Mouse (Mus musculus) liver, embryonic 11.5 days (tissue): Measurements from ENCODE around the gene Cd247. TPM values are rescaled to one million over a fixed set of nuclear protein-coding genes. Genes with fewer than 3 reads are reported as not detected.

ENCODE experiments used
- ATAC-seq: fragments of 200-750 bp; cut with Nextera tagmentation; replicated peaks from 2 replicates; pipeline ENCODE4 v1.8.0; 2017; ENCODE audit warnings: moderate number of reproducible peaks, mild to moderate bottlenecking, moderate TSS enrichment, moderate library complexity; ENCODE audit not compliant: low FRiP score
- DNase-seq: peaks from one replicate; pipeline ENCODE4 v3.0.0-alpha.2; 2017; ENCODE audit warnings: low spot score
- H3K27ac ChIP-seq: fragments of 300-500 bp; sonication (generic); 2 replicates; pipeline ENCODE4 v1.5.1; 2014; ENCODE audit warnings: mild to moderate bottlenecking, low read depth, low read length, control low read depth
- H3K27me3 ChIP-seq: fragments of 300-500 bp; sonication (generic); replicated peaks from 2 replicates; pipeline ENCODE4 v1.6.1; 2014; ENCODE audit warnings: low read length, mixed read lengths; ENCODE audit not compliant: control insufficient read depth, insufficient read depth
- H3K36me3 ChIP-seq: fragments of 300-500 bp; sonication (generic); 2 replicates; pipeline ENCODE4 v1.6.1; 2014; ENCODE audit warnings: mild to moderate bottlenecking, low read length, moderate library complexity, mixed read lengths; ENCODE audit not compliant: control insufficient read depth, insufficient read depth
- H3K4me1 ChIP-seq: fragments of 300-500 bp; sonication (generic); replicated peaks from 2 replicates; pipeline ENCODE4 v1.6.1; 2014; ENCODE audit warnings: low read length, mixed read lengths; ENCODE audit not compliant: control insufficient read depth, insufficient read depth
- H3K4me2 ChIP-seq: fragments of 300-500 bp; sonication (generic); 2 replicates; pipeline ENCODE4 v1.6.1; 2014; ENCODE audit warnings: mild to moderate bottlenecking, control low read depth, moderate library complexity
- H3K4me3 ChIP-seq: fragments of 300-500 bp; sonication (generic); 2 replicates; pipeline ENCODE4 v1.5.1; 2014; ENCODE audit warnings: low read depth, low read length, control low read depth
- H3K9ac ChIP-seq: fragments of 300-500 bp; sonication (generic); 2 replicates; pipeline ENCODE4 v1.6.1; 2014; ENCODE audit warnings: low read depth, low read length, control low read depth
- H3K9me3 ChIP-seq: fragments of 300-500 bp; sonication (generic); 2 replicates; pipeline ENCODE4 v1.6.1; 2016; ENCODE audit warnings: low read length, inconsistent platforms, mixed read lengths; ENCODE audit not compliant: control insufficient read depth
- WGBS: fragments of 180-500 bp; shearing (Covaris S2); extraction: QIAGEN DNeasy Blood & Tissue Kit; methylation state at CpG from one replicate; pipeline ENCODE4 v1.1.7; 2014; 5-methylcytosine and 5-hydroxymethylcytosine counted together
- polyA plus RNA-seq: library from polyadenylated mRNA; unstranded; fragments of >200 nt; fragmentation: Nextera tagmentation; extraction: Ambion mirVana; gene quantifications from 2 replicates; pipeline ENCODE4 v1.2.1, GENCODE M21; 2014

Gene Cd247
- polyA plus RNA-seq, 1 experiment from 2014 or later = 0.77 TPM

DNA sequence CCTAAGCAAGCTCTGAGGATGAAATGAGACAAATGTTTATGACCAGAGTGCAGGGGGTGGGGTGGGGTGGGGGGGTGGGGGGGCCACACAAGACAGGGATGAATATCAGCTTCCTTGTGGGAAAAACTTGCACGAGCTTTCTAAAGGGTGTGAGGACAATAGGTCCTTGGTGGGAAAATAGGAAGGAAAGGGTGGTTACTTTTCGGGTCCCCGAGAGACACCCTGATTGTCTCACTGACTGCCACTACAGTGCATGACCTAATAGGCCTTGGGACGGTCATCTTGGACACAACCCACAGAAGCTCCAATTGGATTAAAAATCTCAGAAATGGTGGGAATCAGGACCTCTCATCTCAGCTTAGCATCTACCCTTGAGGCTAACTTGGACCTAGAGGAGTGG lies 30.7 kb downstream of the Cd247 start:
- ATAC-seq = no peak
- H3K4me2 ChIP-seq = no peak overlapping the region
- 68% methylated on average over 4 of the region's 4 CpGs for WGBS
- H3K9ac ChIP-seq = no peak overlapping the region
- H3K4me3 ChIP-seq = no peak overlapping the region
- peaks cover 21% of the 10 kb centered on the region for H3K4me1 ChIP-seq
- no peak for DNase-seq
- H3K9me3 ChIP-seq = no peaks in the 10 kb centered on the region
- H3K27me3 ChIP-seq = no peaks in the 10 kb centered on the region
- peak overlapping the region; percentile 34; the same call in 1 of the 2 replicates for H3K27ac ChIP-seq
- no peaks in the 10 kb centered on the region for H3K36me3 ChIP-seq

DNA sequence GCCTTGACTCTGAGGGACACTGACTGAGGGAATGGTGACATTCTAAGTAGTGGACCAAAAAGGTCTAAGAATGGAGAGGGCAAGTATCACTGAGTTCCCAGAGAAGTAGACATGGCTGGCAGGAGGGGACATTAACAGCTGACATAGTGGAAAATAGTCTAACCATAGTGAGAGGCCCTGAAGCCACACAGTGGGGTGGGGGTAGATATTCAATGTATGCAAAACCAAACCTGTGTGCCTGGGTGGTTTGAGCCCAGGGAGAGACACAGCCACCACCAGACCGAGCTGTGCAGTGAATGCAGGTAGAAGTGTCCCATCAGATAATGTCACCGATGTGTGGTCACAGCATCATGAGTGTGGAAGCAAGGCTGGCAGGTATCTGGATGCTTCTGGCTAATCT lies 33.5 kb downstream of the Cd247 start:
- H3K4me2 ChIP-seq = no peak overlapping the region
- H3K9ac ChIP-seq = no peak overlapping the region
- ATAC-seq (no peak), DNase-seq (no peak)
- H3K4me3 ChIP-seq = no peak overlapping the region
- H3K36me3 ChIP-seq = no peaks in the 10 kb centered on the region
- H3K27me3 ChIP-seq = no peaks in the 10 kb centered on the region
- no peaks in the 10 kb centered on the region for H3K9me3 ChIP-seq
- WGBS = 71% methylated on average over 2 of the region's 2 CpGs
- no peak overlapping the region for H3K27ac ChIP-seq
- H3K4me1 ChIP-seq = peaks cover 21% of the 10 kb centered on the region

DNA sequence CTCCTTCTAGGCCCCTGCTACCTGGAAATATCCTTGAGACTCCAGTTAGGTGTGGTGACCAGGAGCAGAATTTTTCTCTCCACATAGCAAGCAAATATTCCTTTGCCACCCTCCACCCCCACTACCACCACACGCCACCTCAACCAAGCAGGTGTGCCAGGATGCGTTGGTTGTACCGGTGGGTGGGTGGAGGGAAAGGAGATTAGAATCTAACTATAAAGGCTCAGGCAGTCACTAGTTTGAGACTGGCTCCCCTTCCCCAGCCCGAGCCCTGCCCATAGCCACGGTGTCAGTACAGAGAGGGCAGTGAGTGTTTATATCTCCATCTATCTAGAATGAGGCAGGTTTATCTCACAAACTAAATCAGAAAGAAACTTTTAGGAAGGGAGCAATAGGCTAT lies 39.7 kb downstream of the Cd247 start:
- Histone ChIP-seq H3K4me2 (no peak overlapping the region), H3K27me3 (no peaks in the 10 kb centered on the region), H3K9ac (no peak overlapping the region), H3K36me3 (no peaks in the 10 kb centered on the region), H3K9me3 (no peaks in the 10 kb centered on the region), H3K27ac (no peak overlapping the region), H3K4me1 (no peaks in the 10 kb centered on the region), H3K4me3 (no peak overlapping the region)
- no peak for ATAC-seq
- 79% methylated on average over 5 of the region's 5 CpGs for WGBS
- DNase-seq = no peak

DNA sequence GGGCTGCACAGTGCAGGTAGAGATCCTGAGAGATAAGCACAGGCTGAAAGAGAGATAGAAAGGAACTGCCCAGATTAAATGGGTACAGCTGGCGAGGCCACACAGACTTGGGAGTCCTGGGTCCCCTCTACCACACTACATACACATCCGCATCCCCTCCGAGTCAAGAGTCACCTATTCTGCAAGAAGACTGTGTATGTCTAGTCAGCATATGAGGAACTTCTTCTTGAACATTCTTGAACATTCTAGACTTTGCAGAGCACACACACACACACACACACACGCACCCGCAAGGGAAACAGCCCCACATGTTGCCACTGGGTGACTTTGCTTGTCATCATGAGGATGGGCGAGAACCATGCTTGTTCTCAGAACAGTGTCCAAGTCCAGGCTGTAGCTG lies 40.1 kb downstream of the Cd247 start:
- no peak overlapping the region for H3K4me2 ChIP-seq
- ATAC-seq (0 out of 2 replicates have a peak, but pooled peaks have one; percentile 5), DNase-seq (no peak)
- H3K4me1 ChIP-seq = no peaks in the 10 kb centered on the region
- H3K36me3 ChIP-seq = no peaks in the 10 kb centered on the region
- H3K9me3 ChIP-seq = no peaks in the 10 kb centered on the region
- H3K9ac ChIP-seq = no peak overlapping the region
- H3K27me3 ChIP-seq = no peaks in the 10 kb centered on the region
- no peak overlapping the region for H3K4me3 ChIP-seq
- no peak overlapping the region for H3K27ac ChIP-seq
- 85% methylated on average over 6 of the region's 6 CpGs for WGBS

DNA sequence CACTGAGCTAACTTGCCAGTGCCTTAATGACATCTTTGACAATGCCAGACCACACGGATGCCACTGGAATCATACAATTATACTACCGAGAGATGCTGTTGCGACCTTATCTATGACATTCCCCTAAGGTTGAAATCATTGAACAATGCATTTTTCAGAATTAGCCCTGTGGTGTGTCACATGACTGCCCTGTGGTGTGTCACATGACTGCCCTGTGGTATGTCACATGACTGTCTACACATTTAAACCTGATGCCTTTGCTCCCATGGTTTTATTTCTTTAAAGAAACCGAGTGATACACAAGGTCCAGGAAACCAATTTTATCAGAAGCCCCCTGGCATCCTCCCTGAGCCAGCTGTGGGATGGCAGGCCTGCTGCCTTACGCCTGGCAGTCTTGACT lies 41.4 kb downstream of the Cd247 start:
- WGBS = 80% methylated on average over 5 of the region's 5 CpGs
- no peaks in the 10 kb centered on the region for H3K36me3 ChIP-seq
- ATAC-seq = no peak

DNA sequence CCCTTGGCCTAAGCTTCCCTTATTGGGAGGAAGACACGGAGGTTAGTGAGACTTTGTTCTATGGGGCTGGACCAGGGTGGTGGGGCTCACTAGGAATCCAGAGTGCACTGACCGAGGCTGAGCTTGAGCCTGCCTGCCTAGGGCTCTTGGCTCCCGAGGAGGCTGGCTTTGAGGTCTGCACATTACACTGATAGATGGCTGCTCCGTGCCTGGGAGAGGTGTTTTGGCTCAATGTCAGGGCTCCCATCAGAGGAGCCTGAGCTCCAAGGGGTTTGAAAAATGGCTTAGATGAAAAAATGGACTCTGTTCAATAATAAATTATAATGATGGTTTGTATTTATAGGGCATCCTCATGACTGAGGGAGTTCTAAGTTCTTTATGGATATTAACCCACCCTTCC lies 44.8 kb downstream of the Cd247 start:
- no peak overlapping the region for H3K4me3 ChIP-seq
- 57% methylated on average over 4 of the region's 4 CpGs for WGBS
- H3K36me3 ChIP-seq = no peaks in the 10 kb centered on the region
- H3K27me3 ChIP-seq = no peaks in the 10 kb centered on the region; the same call in 1 of the 2 replicates
- H3K9ac ChIP-seq = no peak overlapping the region
- no peaks in the 10 kb centered on the region for H3K9me3 ChIP-seq
- H3K4me2 ChIP-seq = no peak overlapping the region
- DNase-seq = no peak
- ATAC-seq = no peak
- no peaks in the 10 kb centered on the region; the same call in 1 of the 2 replicates for H3K4me1 ChIP-seq
- no peak overlapping the region for H3K27ac ChIP-seq

More for the DNA sequence above, 41.4 kb downstream of the Cd247 start:
- DNase-seq = no peak
- no peaks in the 10 kb centered on the region for H3K27me3 ChIP-seq
- no peak overlapping the region for H3K27ac ChIP-seq
- no peak overlapping the region for H3K4me2 ChIP-seq
- H3K9me3 ChIP-seq = no peaks in the 10 kb centered on the region
- H3K9ac ChIP-seq = no peak overlapping the region
- H3K4me3 ChIP-seq = no peak overlapping the region
- no peaks in the 10 kb centered on the region for H3K4me1 ChIP-seq

DNA sequence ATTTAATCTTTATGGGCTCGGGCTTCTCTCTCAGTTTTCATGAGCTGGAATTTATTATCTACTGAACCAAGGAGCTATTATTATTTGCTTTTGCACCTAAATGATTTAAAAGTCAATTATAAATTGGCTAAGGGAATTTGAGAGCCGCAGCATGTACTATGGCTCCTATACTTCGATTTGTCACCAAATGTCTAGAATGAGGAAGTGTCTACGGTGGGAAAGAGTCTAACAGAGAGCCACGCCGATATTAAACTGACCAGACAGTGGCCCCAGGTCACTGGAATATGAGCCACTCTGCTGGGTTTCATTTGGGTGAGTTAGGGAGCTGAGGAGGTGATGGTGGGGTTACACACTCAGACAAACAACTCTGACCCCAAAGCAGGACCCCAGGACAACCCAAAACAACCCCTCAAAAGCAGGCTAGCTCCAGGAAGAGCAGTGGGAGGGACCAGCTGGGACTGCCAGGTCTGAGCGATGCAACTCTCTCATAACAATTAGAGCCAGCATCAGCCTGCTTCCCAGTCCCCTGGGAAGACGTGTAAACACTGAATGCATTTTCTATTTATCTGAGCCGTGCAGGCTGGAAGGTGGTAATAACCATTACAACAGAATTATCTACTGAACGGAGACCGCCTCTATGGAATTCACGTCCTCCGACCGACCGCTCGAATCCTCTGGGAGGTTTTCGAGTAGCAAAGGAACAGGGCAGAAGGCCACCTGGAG lies 45.6 kb downstream of the Cd247 start:
- H3K4me1 ChIP-seq = no peaks in the 10 kb centered on the region; the same call in 1 of the 2 replicates
- H3K4me2 ChIP-seq = peak overlapping the region; percentile 6; the same call in 1 of the 2 replicates

DNA sequence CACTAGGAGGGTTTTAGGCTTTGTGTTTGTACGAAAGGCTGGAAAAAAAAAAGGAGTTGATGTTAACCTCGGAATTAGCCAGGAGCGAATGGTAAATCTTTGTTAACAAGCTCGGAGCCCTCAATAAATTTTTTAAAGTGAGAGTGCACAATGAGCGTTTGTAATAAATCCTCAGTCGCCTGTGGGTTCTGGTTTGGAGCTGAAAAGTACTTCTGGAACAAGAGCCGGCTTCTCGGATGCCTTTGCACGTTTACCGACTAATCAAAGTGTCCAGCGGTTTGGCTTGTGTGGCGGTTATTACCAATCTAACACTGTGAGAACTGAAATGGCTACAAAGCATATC lies 46.1 kb downstream of the Cd247 start:
- no peaks in the 10 kb centered on the region for H3K36me3 ChIP-seq
- H3K9ac ChIP-seq = no peak overlapping the region
- no peaks in the 10 kb centered on the region for H3K9me3 ChIP-seq
- no peaks in the 10 kb centered on the region; the same call in none of the 2 replicates for H3K27me3 ChIP-seq
- no peak overlapping the region for H3K27ac ChIP-seq
- no peak overlapping the region for H3K4me2 ChIP-seq
- H3K4me3 ChIP-seq = no peak overlapping the region
- no peaks in the 10 kb centered on the region; the same call in 1 of the 2 replicates for H3K4me1 ChIP-seq
- DNase-seq (no peak), ATAC-seq (no peak)
- 61% methylated on average over 12 of the region's 12 CpGs for WGBS

More for the DNA sequence above, 45.6 kb downstream of the Cd247 start:
- DNase-seq (no peak), ATAC-seq (no peak)
- 38% methylated on average over 17 of the region's 17 CpGs for WGBS
- H3K9ac ChIP-seq = no peak overlapping the region
- H3K9me3 ChIP-seq = no peaks in the 10 kb centered on the region
- no peak overlapping the region for H3K4me3 ChIP-seq
- H3K27ac ChIP-seq = no peak overlapping the region
- no peaks in the 10 kb centered on the region; the same call in none of the 2 replicates for H3K27me3 ChIP-seq
- H3K36me3 ChIP-seq = no peaks in the 10 kb centered on the region

DNA sequence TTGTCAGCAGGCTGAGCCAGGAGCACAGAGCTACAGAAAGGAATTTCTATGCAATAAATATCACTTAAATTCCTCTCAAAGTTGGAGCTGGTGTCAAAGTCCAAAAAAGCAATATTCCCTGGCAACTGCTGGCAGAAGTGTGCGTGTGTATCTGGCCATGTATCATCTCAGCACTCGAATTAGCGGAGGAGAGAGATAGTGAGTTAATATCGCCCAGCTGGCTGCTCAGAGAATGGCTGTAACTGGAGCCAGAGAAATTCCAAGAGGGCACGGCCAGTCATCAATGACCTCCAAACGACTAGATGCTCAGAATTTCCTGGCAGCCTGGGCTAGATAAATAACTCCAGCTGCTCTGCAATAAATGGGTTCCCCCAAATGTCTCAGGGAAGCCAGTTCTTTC lies 48.0 kb downstream of the Cd247 start:
- Histone ChIP-seq H3K9me3 (no peaks in the 10 kb centered on the region), H3K27ac (no peak overlapping the region), H3K4me3 (no peak overlapping the region), H3K4me1 (no peaks in the 10 kb centered on the region; the same call in 1 of the 2 replicates), H3K9ac (no peak overlapping the region), H3K27me3 (peaks cover 13% of the 10 kb centered on the region), H3K4me2 (no peak overlapping the region), H3K36me3 (no peaks in the 10 kb centered on the region)
- no peak for DNase-seq
- 40% methylated on average over 6 of the region's 6 CpGs for WGBS
- no peak for ATAC-seq
